Mouse (Mus musculus): ENCODE data around the gene 5830411N06Rik. TPM values are rescaled to one million over a fixed set of nuclear protein-coding genes. Genes with fewer than 3 reads are reported as not detected.

5830411N06Rik gene
- total RNA-seq (2018; cell fraction: chromatin; rRNA removed), result not detected
- not detected for total RNA-seq (2018; cell fraction: cytosol; rRNA removed)
- total RNA-seq (2018; cell fraction: nucleus; rRNA removed), result not detected
- not detected in 3 replicates for polyA plus RNA-seq (2018)

DNA sequence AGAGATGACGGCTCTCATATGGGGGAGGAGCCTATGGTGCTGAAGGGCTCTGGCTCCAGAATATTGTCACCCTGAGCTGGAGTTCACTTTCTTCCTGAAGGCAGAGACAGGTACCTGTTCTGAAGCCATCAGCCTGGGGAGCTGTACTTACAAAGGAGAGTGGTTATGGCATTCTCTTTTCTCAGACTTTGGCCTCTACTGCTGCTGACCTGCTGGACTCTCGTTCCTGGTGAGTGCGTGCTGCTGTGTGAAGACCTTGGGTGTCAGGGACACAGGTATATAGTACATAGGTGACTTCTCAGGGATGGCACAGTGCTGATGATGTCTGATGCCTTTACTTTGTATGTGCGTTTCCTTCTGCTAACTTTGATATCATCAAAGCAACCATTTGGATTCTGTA, at the start of gene 5830411N06Rik:
TSS of gene 5830411N06Rik (plus strand) at position 69 of the 400 bp plus-strand sequence.
- 90% methylated on average over 4 of the region's 4 CpGs for WGBS (ENCODE audit: missing documents)
- no peak within 1 kb of the TSS for H3K27ac ChIP-seq
- no peaks in the 10 kb centered on the region for H3K36me3 ChIP-seq (ENCODE audit: inconsistent target)
- H3K79me2 ChIP-seq (ENCODE audit: inconsistent target), result no peaks in the 10 kb centered on the region
- no peak within 1 kb of the TSS for H3K4me3 ChIP-seq (ENCODE audit: inconsistent target)

DNA sequence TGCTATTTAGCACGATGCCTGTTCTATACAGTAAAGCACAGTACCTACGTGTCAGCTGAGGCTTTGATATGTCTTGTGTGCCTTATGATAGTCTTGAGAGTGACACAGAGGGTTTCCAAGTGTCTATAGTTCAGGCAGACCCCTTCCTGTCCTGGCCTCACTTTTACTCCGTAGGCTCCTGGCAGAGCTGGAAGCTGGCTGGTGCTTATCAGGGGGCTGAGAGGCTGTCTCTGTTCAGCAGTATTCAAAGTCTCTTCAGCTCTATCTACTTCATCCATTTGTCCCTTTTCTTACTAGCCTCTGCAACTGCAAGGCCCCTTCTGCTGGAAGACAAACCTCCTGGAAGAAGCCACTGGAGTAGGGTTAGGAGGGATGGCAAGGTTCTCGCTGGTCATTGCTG, 46.0 kb upstream of the 5830411N06Rik start:
- WGBS (ENCODE audit: missing documents), result 91% methylated on average over 4 of the region's 4 CpGs
- Histone ChIP-seq H3K36me3 (ENCODE audit: inconsistent target) (no peaks in the 10 kb centered on the region), H3K4me3 (ENCODE audit: inconsistent target) (no peak overlapping the region), H3K79me2 (ENCODE audit: inconsistent target) (no peaks in the 10 kb centered on the region), H3K27ac (no peak overlapping the region)

DNA sequence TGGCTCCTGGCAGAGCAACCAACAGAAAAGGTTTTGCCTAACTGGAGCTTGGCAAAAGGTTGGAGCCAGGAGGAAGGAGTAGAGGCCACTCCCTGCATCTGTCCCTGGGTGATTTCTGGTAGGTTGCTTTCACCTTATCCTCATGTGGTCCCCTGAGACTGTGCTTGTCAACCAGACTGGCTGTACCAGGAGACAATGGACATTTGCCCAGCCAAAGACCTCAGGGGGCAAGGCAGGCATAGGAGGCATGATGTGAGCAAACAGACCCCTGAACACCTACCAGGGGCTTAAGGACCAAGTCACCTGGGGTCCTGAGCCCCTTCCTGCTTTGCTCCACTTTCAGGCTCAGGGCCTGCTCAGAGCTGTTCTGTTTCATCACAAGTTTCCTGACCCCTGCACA, 41.2 kb upstream of the 5830411N06Rik start, which contains the start of gene Olfr524:
TSS of gene Olfr524 (minus strand) at position 101 of the 400 bp plus-strand sequence.
- Histone ChIP-seq H3K27ac (no peak within 1 kb of the TSS), H3K36me3 (ENCODE audit: inconsistent target) (no peaks in the 10 kb centered on the region), H3K4me3 (ENCODE audit: inconsistent target) (no peak within 1 kb of the TSS), H3K79me2 (ENCODE audit: inconsistent target) (no peaks in the 10 kb centered on the region)

DNA sequence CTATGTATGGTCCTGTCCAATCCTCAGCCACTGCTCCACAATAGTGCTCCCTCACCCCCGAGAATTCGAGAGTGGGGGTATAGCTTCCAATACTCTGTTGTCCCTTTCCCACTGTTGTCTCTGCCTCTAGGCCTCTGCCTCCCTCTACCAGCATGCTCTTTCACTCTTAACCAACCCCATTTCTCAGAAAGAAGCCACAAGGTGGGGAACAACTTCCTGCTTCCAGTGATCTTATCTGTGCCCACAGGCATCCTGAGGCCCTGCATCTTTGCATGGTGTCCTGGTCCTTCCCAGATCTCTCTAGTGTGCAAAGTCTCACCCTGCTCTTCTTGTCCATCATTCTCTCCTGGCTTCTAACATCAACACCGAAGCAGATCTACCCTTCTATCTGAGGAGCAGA, 40.2 kb upstream of the 5830411N06Rik start:
- Histone ChIP-seq H3K36me3 (ENCODE audit: inconsistent target) (no peaks in the 10 kb centered on the region), H3K79me2 (ENCODE audit: inconsistent target) (no peaks in the 10 kb centered on the region), H3K27ac (no peak overlapping the region), H3K4me3 (ENCODE audit: inconsistent target) (no peak overlapping the region)
- WGBS (ENCODE audit: missing documents), result 65% methylated on average over 3 of the region's 3 CpGs

DNA sequence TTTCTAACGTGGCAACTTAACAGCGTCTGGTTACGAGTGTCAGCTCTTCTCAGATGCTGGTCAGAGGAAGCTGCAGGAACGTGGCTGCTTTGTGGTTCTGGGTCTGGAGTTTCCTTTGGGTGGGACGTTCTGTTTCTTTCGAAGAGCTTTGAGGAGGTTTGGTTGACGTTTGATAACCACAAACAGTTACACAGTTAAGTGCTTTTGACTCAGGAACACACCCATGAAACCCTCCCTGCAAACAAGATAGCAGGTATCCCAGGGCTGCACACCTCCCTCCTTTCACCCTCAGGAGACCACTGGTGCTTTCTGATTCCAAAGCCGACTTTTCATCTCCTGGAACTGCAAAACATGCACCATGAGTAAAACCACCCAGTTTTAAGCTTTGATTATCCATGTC, 38.9 kb upstream of the 5830411N06Rik start:
- no peaks in the 10 kb centered on the region for H3K36me3 ChIP-seq (ENCODE audit: inconsistent target)
- 10% methylated on average over 8 of the region's 8 CpGs for WGBS (ENCODE audit: missing documents)
- no peaks in the 10 kb centered on the region for H3K79me2 ChIP-seq (ENCODE audit: inconsistent target)
- H3K4me3 ChIP-seq (ENCODE audit: inconsistent target), result no peak overlapping the region
- H3K27ac ChIP-seq, result no peak overlapping the region

DNA sequence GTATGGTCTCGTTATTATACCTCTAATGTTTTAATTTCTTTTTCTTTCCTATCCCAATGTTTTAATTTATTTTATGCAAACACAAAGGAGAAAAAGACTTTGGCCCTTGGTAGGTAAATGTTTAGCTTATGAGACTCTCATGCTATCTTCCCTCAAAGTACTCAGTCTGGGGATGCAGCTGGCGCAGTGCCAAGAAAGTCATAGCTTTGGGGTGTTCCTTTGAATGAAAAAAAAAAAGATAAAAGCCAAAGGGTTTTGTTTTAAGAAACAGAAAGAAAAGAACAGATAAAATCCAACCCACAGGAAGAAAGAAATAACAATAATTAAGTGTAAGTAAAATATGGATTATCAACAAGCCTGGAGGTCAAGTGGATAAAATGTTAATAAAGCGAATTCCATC, 38.4 kb upstream of the 5830411N06Rik start:
- H3K27ac ChIP-seq, result no peak overlapping the region
- 85% methylated on average over 2 of the region's 3 CpGs for WGBS (ENCODE audit: missing documents)
- H3K79me2 ChIP-seq (ENCODE audit: inconsistent target), result no peaks in the 10 kb centered on the region
- no peak overlapping the region for H3K4me3 ChIP-seq (ENCODE audit: inconsistent target)
- H3K36me3 ChIP-seq (ENCODE audit: inconsistent target), result no peaks in the 10 kb centered on the region

DNA sequence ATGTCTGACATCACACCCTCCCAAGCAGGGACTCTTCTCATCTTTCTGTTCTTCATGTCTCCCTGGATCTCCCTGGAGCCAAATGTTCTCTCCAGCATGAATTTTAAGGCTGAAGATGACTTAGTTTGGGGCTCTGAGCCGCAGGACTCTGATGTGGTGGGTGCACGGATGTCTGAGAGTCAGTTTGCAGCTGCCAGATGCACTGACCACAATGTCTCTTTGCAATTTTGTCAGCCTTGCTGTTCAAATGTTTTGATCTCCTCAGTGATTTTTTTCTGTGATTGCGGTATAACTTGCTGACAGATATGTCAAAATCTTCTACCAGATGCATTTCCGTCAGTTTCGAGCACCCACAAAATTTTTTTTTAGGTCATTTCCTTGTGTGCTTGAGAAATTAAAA, 33.2 kb upstream of the 5830411N06Rik start:
- H3K4me3 ChIP-seq (ENCODE audit: inconsistent target), result no peak overlapping the region
- WGBS (ENCODE audit: missing documents), result 72% methylated on average over 5 of the region's 5 CpGs
- no peak overlapping the region for H3K27ac ChIP-seq
- H3K36me3 ChIP-seq (ENCODE audit: inconsistent target), result no peaks in the 10 kb centered on the region
- H3K79me2 ChIP-seq (ENCODE audit: inconsistent target), result no peaks in the 10 kb centered on the region

DNA sequence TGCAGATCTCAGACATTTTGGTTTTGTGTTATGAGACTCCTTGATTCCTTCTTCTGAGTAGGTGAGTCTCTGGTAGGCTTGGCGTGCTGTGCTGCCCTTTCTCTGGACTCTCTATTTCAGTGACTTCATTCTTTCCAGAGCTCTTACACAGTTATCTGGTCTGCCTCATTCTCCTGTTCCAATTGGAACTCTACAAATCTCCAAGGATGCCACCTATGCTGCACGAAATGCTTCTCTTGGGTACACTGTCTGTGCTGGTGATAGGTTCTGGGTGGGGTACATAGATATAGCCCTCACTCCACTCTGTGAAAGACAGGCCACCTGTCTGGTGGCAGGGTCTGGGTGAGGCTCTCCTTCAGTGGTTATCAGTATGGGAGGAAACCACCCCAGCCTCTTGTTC, 29.1 kb upstream of the 5830411N06Rik start, which contains the start of gene Cd163l1:
TSS of gene Cd163l1 (plus strand) at position 301 of the 400 bp plus-strand sequence.
- no peaks in the 10 kb centered on the region for H3K79me2 ChIP-seq (ENCODE audit: inconsistent target)
- H3K27ac ChIP-seq, result no peak within 1 kb of the TSS
- H3K4me3 ChIP-seq (ENCODE audit: inconsistent target), result no peak within 1 kb of the TSS
- no peaks in the 10 kb centered on the region for H3K36me3 ChIP-seq (ENCODE audit: inconsistent target)
- 88% methylated on average over 2 of the region's 2 CpGs for WGBS (ENCODE audit: missing documents)

DNA sequence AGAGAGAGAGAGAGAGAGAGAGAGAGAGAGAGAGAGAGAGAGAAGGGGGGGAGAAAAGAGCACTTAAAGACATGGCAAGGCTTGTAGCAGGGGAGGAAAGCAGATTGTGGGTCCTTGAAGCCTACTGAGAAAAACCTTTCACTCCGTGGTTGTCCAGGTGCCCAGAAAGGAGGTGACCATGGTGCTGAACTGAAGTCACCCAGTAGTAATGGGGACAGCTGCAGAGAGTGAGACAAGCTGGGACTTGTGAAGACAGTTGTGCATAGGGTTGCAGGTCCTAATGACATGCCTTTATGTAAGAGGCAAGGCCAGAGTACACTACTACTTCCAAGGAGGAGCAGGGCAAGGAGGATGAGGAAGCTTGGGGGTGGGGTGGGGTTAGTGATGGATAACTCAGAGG, 27.8 kb upstream of the 5830411N06Rik start:
- 13% methylated on average over 1 of the region's 1 CpGs for WGBS (ENCODE audit: missing documents)
- H3K79me2 ChIP-seq (ENCODE audit: inconsistent target), result no peaks in the 10 kb centered on the region

DNA sequence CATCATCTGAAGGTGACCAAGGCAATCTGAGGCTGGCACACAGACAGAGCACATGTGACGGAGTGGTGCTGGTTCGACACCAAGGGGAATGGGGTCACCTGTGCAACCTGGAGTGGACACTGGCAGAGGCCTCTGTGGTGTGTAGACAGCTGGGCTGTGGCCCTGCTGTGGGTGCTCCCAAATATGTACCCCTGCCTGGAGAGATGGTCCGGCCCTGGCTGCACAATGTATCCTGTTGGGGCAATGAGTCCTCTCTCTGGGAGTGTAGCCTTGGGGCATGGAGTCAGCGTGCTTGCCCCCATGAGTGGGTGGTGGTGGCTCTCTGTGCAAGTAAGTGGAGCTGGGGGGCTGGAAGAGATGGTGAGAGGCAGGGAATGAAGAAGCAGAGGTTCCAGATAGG, 26.7 kb upstream of the 5830411N06Rik start:
- 83% methylated on average over 4 of the region's 4 CpGs for WGBS (ENCODE audit: missing documents)

More for the DNA sequence above, 27.8 kb upstream of the 5830411N06Rik start:
- Histone ChIP-seq H3K4me3 (ENCODE audit: inconsistent target) (no peak overlapping the region), H3K36me3 (ENCODE audit: inconsistent target) (no peaks in the 10 kb centered on the region), H3K27ac (no peak overlapping the region)

DNA sequence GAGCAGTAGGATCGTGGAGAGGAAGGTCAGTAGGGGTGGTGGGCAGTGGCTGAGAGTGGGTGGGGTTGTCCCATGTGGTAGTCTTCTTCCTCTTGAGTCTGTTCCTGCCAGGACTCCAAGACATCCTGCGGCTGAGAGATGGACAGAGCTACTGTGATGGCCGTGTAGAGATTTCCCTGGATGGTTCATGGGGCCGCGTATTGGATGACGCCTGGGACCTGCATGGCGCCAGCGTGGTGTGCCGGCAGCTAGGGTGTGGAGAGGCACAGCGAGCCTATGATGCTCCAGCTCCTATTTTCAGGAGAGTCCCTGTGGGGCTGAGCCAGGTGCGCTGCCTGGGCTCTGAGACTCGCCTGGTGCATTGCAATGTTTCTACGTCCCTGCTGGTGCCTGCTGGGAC, 22.9 kb upstream of the 5830411N06Rik start:
- Histone ChIP-seq H3K4me3 (ENCODE audit: inconsistent target) (no peak overlapping the region), H3K79me2 (ENCODE audit: inconsistent target) (no peaks in the 10 kb centered on the region), H3K27ac (no peak overlapping the region), H3K36me3 (ENCODE audit: inconsistent target) (no peaks in the 10 kb centered on the region)
- WGBS (ENCODE audit: missing documents), result 88% methylated on average over 13 of the region's 13 CpGs

More for the DNA sequence above, 26.7 kb upstream of the 5830411N06Rik start:
- Histone ChIP-seq H3K4me3 (ENCODE audit: inconsistent target) (no peak overlapping the region), H3K79me2 (ENCODE audit: inconsistent target) (no peaks in the 10 kb centered on the region), H3K36me3 (ENCODE audit: inconsistent target) (no peaks in the 10 kb centered on the region), H3K27ac (no peak overlapping the region)

DNA sequence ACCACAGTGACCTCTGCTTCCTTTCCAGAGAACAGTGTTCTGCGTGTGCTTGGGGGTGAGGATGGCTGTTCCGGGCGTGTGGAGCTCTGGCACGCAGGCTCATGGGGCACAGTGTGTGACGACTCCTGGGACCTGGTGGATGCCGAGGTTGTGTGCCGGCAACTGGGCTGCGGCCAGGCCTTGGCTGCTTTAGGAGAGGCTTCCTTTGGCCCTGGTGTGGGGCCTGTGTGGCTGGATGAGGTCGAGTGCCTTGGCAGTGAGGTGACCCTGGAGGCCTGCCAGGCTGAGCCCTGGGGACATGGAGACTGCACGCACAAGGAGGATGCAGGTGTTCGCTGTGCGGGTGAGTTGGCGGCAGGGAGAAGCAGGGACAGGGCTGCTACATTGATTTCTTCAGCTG, 18.6 kb upstream of the 5830411N06Rik start:
- H3K27ac ChIP-seq, result no peak overlapping the region
- no peaks in the 10 kb centered on the region for H3K79me2 ChIP-seq (ENCODE audit: inconsistent target)
- no peaks in the 10 kb centered on the region for H3K36me3 ChIP-seq (ENCODE audit: inconsistent target)
- H3K4me3 ChIP-seq (ENCODE audit: inconsistent target), result no peak overlapping the region
- 80% methylated on average over 13 of the region's 13 CpGs for WGBS (ENCODE audit: missing documents)

DNA sequence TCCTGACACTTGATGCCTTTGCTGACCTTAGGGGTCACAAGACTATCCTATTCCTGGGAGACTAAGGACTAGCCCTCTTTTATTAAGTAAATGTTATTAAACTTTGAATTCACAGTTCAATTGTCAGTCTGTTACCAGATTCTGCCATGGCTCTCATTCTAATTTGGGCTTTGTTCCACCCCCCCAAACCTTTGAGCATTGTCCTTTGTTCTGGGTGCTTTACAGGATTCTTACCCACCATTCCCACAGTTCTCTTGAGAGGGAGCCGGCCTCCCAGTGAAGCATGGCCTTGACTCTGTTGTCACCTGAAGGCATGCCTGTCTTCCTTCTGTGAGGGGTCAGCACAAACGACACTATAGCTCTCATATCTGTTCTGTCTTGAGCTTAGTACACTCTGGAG, 16.1 kb upstream of the 5830411N06Rik start:
- H3K27ac ChIP-seq, result no peak overlapping the region
- H3K79me2 ChIP-seq (ENCODE audit: inconsistent target), result no peaks in the 10 kb centered on the region
- no peaks in the 10 kb centered on the region for H3K36me3 ChIP-seq (ENCODE audit: inconsistent target)
- H3K4me3 ChIP-seq (ENCODE audit: inconsistent target), result no peak overlapping the region
- 89% methylated on average over 2 of the region's 2 CpGs for WGBS (ENCODE audit: missing documents)

DNA sequence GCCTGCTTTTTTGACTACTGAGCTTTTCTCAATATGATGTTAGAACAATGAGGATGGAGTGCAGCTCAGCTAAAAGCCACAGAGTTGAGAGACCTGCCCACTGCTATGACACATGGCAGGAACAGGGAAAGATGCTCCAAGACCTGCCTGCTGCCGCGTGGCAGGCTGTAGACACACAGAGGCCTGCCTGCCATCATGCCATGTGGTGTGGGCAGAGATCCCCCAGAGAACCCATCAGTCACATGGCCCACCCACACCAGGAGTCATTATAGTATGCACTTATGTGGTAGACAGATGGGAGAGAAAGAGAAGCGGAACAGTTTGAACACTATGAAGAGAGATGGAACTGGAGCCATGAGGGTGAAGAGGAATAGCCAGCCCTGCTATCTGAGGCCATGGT, 13.4 kb upstream of the 5830411N06Rik start:
- 92% methylated on average over 3 of the region's 3 CpGs for WGBS (ENCODE audit: missing documents)
- no peaks in the 10 kb centered on the region for H3K36me3 ChIP-seq (ENCODE audit: inconsistent target)
- no peak overlapping the region for H3K4me3 ChIP-seq (ENCODE audit: inconsistent target)
- no peaks in the 10 kb centered on the region for H3K79me2 ChIP-seq (ENCODE audit: inconsistent target)
- H3K27ac ChIP-seq, result no peak overlapping the region

DNA sequence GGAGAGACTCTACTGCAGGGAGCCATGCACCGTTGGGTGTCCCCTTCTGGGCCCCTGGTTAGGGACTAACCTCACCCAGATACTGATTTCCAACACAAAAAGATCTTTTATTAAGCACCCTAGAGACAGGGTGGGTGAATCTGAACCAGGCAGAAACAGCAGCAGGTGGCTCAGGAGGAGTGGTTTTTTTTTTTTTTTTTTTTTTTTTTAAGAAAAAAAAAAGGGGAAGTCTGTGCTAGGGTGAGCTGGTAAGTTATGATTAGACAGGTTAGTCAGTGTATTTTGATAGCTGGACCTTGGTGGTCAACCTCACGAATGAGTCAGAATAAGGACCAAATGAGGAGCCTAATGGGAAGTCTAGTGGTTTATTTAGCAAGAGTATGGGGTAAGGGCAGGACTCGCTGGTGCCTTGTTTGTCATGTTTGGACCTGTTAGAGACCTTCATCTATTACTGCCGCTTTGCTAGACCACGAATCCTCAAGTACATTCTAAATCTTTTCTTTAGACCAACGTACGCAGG, 6.8 kb downstream of the 5830411N06Rik start:
- H3K4me3 ChIP-seq (ENCODE audit: inconsistent target), result no peak overlapping the region
- no peak overlapping the region for H3K27ac ChIP-seq
- no peaks in the 10 kb centered on the region for H3K79me2 ChIP-seq (ENCODE audit: inconsistent target)
- WGBS (ENCODE audit: missing documents), result 46% methylated on average over 7 of the region's 7 CpGs
- no peaks in the 10 kb centered on the region for H3K36me3 ChIP-seq (ENCODE audit: inconsistent target)

DNA sequence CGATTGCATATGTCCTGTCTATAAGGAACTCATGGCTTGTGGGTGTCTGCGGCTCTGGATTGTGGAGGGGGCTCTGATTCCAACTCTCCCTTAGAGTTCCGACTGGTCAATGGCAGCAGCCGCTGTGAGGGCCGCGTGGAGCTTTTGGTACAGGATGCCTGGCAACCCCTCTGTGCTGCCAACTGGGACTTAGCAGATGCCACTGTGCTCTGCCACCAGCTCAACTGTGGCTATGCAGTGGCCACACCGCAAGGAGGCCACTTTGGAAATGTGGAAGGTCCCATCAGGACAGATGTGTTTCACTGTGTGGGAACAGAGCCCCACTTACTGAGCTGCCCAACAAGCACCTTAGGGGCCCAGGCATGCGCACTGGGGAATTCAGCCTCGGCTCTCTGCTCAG, 48.7 kb downstream of the 5830411N06Rik start:
- no peaks in the 10 kb centered on the region for H3K79me2 ChIP-seq (ENCODE audit: inconsistent target)
- H3K27ac ChIP-seq, result no peak overlapping the region
- no peak overlapping the region for H3K4me3 ChIP-seq (ENCODE audit: inconsistent target)
- 89% methylated on average over 9 of the region's 9 CpGs for WGBS (ENCODE audit: missing documents)
- no peaks in the 10 kb centered on the region for H3K36me3 ChIP-seq (ENCODE audit: inconsistent target)
